9 mouse cellular contexts compared by ENCODE assay signal in the genomic region with DNA sequence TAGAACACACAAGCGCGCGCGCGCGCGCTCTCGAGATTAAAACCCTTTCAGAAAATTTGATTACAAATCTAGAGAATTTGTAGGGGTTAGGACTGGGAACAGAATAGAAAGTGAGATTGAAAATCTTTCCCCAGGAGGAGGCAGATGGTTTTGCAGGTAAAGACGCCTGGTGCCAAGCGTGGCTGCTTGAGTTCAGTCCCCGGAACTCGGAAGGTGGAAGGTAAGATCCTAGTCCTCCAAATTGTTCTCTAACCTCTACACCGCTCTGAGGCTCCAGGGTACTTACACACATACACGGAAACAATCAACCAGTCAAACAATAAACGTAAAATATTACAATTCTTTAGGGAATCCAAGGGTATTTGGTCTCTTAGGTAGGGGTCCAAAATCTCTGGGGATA. TPM values are rescaled to one million over a fixed set of nuclear protein-coding genes. Genes with fewer than 3 reads are reported as not detected.
DNase-seq lines count a peak whose midpoint lies in the region; ATAC-seq and TF ChIP-seq lines count a peak whose summit lies in the region.
"Had no signal": no experiment of that assay in that cellular context is flagged by ENCODE, and none has a peak within 500 bp of the region (broad histone marks: within the 10 kb centered on the region; RNA-seq: fewer than 3 reads in every experiment).

No protein-coding gene starts in this region.

- peak overlapping the region; percentile 81 for H3K4me2 ChIP-seq in limb, embryonic 15.5 days
- H3K4me2 ChIP-seq in stomach, embryonic 15.5 days = peak overlapping the region; percentile 92

- 0 out of 2 replicates have a peak overlapping the region, but pooled peaks have one; percentile 75 for H3K4me3 ChIP-seq in spleen, adult 2 months (ENCODE audit: extremely low read depth, insufficient read depth, insufficient read length)
- peak overlapping the region; percentile 44 for H3K4me3 ChIP-seq in limb, embryonic 15.5 days
- peak overlapping the region; percentile 50 for H3K4me3 ChIP-seq in stomach, embryonic 15.5 days (replicated peaks)

- H3K4me1 ChIP-seq in spleen, adult 2 months (ENCODE audit: control insufficient read depth, insufficient read depth, insufficient read length) = peaks cover 2% of the 10 kb centered on the region; the same call in 1 of the 2 replicates
- peaks cover 8% of the 10 kb centered on the region for H3K4me1 ChIP-seq in limb, embryonic 15.5 days
- peaks cover 8% of the 10 kb centered on the region for H3K4me1 ChIP-seq in stomach, embryonic 15.5 days

- H3K36me3 ChIP-seq in spleen, adult 2 months (ENCODE audit: control insufficient read depth, insufficient read depth, low read length) = no peaks in the 10 kb centered on the region; the same call in 1 of the 2 replicates
- no peaks in the 10 kb centered on the region for H3K36me3 ChIP-seq in limb, embryonic 15.5 days
- no peaks in the 10 kb centered on the region for H3K36me3 ChIP-seq in stomach, embryonic 15.5 days

- WGBS in spleen, adult 2 months = 33% methylated on average over 15 of the region's 15 CpGs
- 2% methylated on average over 15 of the region's 15 CpGs for WGBS in limb, embryonic 15.5 days
- 3% methylated on average over 15 of the region's 15 CpGs for WGBS in stomach, embryonic 15.5 days

- no peaks in the 10 kb centered on the region for H3K27me3 ChIP-seq in spleen, adult 2 months (ENCODE audit: control insufficient read depth, insufficient read depth, low read length)
- peaks cover 69% of the 10 kb centered on the region for H3K27me3 ChIP-seq in limb, embryonic 15.5 days
- peaks cover 32% of the 10 kb centered on the region for H3K27me3 ChIP-seq in stomach, embryonic 15.5 days (replicated peaks)

- no peaks in the 10 kb centered on the region for H3K9me3 ChIP-seq in limb, embryonic 15.5 days
- no peaks in the 10 kb centered on the region for H3K9me3 ChIP-seq in stomach, embryonic 15.5 days
- H3K9me3 ChIP-seq: megakaryocyte, embryonic 14.5 days had no signal

- no peak for TF ChIP-seq CTCF in spleen, adult 2 months (IDR thresholded peaks at IDR 0.05; ENCODE audit: extremely low read depth, insufficient read depth, insufficient read length, insufficient replicate concordance)

- no peak for ATAC-seq in limb, embryonic 15.5 days (ENCODE audit: insufficient number of reproducible peaks, low FRiP score, low TSS enrichment, low read depth)
- ATAC-seq in stomach, embryonic 15.5 days (ENCODE audit: insufficient read depth, low FRiP score, low read depth) = no peak
- no peak for ATAC-seq in megakaryocyte progenitor cell, adult 5-6 weeks (replicated peaks; ENCODE audit: poor library complexity)

- no peak overlapping the region for H3K27ac ChIP-seq in spleen, adult 2 months (ENCODE audit: insufficient read depth, low read length)
- H3K27ac ChIP-seq in limb, embryonic 15.5 days = no peak overlapping the region
- no peak overlapping the region for H3K27ac ChIP-seq in stomach, embryonic 15.5 days

- H3K9ac ChIP-seq in limb, embryonic 15.5 days = no peak overlapping the region
- H3K9ac ChIP-seq in stomach, embryonic 15.5 days = no peak overlapping the region

- DNase-seq in embryo, embryonic 9.5 days (ENCODE audit: extremely low spot score) = peak; percentile 20
- DNase-seq in embryo, embryonic 11 days = no peak
- DNase-seq in spleen, adult 2 months (ENCODE audit: low read depth in 1 of 2, low spot score in 2 of 2) = peak in 1 of 2 experiments; percentile 2
- no peak for DNase-seq in spleen, adult 12 weeks (ENCODE audit: low spot score)
- no peak for DNase-seq in cerebellum, postnatal 4 days (ENCODE audit: low spot score in 2 of 2)

- TF ChIP-seq POLR2A in spleen, adult 2 months (IDR thresholded peaks at IDR 0.05; ENCODE audit: low read depth, low read length) = no peak

RNA-seq across cellular contexts. Expression of a gene that starts 0.5 kb away (rescaled TPM):
- 78.9 and 92.2 TPM in 2 replicates for polyA plus RNA-seq in spleen, adult 2 months (2012; rRNA removed)
- polyA plus RNA-seq in limb, embryonic 15.5 days (2015; fragmentation: Nextera tagmentation; extraction: Ambion mirVana) = 10.6 and 14.5 TPM in 2 replicates
- polyA plus RNA-seq in stomach, embryonic 15.5 days (2015; fragmentation: Nextera tagmentation; extraction: Ambion mirVana) = 6.5 and 6.8 TPM in 2 replicates
- total RNA-seq in megakaryocyte progenitor cell, adult 5-6 weeks (2015) = 16.3 and 17.3 TPM in 2 replicates
- 20.1 and 25.7 TPM in 2 replicates for total RNA-seq in megakaryocyte progenitor cell, adult 5-6 weeks (2017)

RNA-seq across cellular contexts. Expression of a gene that starts 42.0 kb away (rescaled TPM):
- polyA plus RNA-seq in spleen, adult 2 months (2012; rRNA removed) = 17.5 and 19.2 TPM in 2 replicates
- polyA plus RNA-seq in limb, embryonic 15.5 days (2015; fragmentation: Nextera tagmentation; extraction: Ambion mirVana) = 1.8 and 2.3 TPM in 2 replicates
- 1.7 and 1.9 TPM in 2 replicates for polyA plus RNA-seq in stomach, embryonic 15.5 days (2015; fragmentation: Nextera tagmentation; extraction: Ambion mirVana)
- 2.5 and 2.8 TPM in 2 replicates for total RNA-seq in megakaryocyte progenitor cell, adult 5-6 weeks (2015)
- total RNA-seq in megakaryocyte progenitor cell, adult 5-6 weeks (2017) = 1.2 and 2.2 TPM in 2 replicates

RNA-seq across cellular contexts. Expression of a gene that starts 53.3 kb away (rescaled TPM):
- polyA plus RNA-seq in spleen, adult 2 months (2012; rRNA removed) = 21.8 and 22.0 TPM in 2 replicates
- polyA plus RNA-seq in limb, embryonic 15.5 days (2015; fragmentation: Nextera tagmentation; extraction: Ambion mirVana) = 92.6 and 101 TPM in 2 replicates
- polyA plus RNA-seq in stomach, embryonic 15.5 days (2015; fragmentation: Nextera tagmentation; extraction: Ambion mirVana) = 80.5 and 85.6 TPM in 2 replicates
- total RNA-seq in megakaryocyte progenitor cell, adult 5-6 weeks (2015) = 59.2 and 60.4 TPM in 2 replicates
- total RNA-seq in megakaryocyte progenitor cell, adult 5-6 weeks (2017) = 65.8 and 89.2 TPM in 2 replicates
